Mouse (Mus musculus) MN1 (cell line): ENCODE data around the gene Emilin1.
A peak's percentile ranks its signal among the peaks of the same experiment; 100 is the strongest.

Source experiments
- DNase-seq: peaks from one replicate; pipeline ENCODE4 v3.0.0-alpha.2; 2016; ENCODE audit warnings: low spot score

Emilin1 gene

DNA sequence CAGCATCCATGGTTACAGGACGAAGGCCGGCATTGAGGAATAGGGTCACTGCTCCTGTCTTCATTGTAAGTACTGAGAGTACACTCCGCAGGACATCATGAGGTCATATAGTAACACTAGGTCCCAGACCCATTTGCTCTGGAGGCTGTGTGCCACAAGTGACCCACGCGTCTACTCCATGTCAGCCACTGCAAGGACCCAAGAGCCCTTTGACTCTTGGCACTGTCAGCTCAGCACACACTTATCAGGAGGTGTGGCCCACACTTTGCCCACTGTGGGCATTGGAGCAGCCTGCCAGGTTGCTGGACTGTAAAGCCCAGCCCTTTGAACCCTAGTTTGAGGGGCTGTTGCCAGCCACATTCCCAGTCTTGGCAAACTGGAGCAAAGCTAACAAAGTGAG lies 12.0 kb downstream of the Emilin1 start:
- DNase-seq = no peak

GRCm38 (mm10) chr5:30926073-30926472 lies 12.9 kb downstream of the Emilin1 start:
- no peak for DNase-seq

- DNase-seq = no peak
Measured at GRCm38 (mm10) chr5:30927945-30928529, 14.8 kb downstream of the Emilin1 start.

- DNase-seq = peak; percentile 59
Measured at GRCm38 (mm10) chr5:30930121-30930520, 16.9 kb downstream of the Emilin1 start.

DNA sequence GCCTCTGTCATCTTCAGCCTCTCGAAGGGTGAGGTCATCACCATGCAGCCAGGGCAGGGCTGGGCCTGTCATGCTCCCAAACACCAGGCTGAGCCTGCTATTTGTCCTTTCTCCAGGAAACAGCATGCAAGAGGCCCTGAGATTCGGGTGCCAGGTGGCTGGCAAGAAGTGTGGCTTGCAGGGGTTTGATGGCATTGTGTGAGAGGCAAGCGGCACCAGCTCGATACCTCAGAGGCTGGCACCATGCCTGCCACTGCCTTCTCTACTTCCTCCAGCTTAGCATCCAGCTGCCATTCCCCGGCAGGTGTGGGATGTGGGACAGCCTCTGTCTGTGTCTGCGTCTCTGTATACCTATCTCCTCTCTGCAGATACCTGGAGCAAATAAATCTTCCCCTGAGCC lies 17.6 kb downstream of the Emilin1 start:
- DNase-seq = no peak

GRCm38 (mm10) chr5:30931378-30931777 lies 18.2 kb downstream of the Emilin1 start:
- DNase-seq = no peak

DNA sequence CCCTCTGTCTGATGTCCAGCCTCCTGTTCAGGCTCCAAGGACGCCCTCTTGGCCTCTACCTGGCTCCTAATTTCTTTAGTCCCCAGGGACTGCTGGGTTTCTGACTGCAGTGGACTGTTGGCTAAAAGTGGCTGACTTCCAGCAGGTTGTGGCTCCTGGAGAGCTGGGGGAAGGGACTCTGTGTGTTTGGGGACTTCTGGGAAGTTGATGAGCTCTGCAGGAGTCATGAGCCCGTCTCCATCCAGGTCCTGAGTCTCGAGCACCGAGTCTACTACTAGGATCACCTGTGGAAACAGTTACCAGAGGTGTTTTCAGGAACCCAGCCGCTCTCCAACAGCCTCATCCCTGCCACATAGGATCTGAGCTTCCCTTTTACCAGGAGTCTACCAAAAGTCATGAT lies 20.5 kb downstream of the Emilin1 start:
- no peak for DNase-seq

DNA sequence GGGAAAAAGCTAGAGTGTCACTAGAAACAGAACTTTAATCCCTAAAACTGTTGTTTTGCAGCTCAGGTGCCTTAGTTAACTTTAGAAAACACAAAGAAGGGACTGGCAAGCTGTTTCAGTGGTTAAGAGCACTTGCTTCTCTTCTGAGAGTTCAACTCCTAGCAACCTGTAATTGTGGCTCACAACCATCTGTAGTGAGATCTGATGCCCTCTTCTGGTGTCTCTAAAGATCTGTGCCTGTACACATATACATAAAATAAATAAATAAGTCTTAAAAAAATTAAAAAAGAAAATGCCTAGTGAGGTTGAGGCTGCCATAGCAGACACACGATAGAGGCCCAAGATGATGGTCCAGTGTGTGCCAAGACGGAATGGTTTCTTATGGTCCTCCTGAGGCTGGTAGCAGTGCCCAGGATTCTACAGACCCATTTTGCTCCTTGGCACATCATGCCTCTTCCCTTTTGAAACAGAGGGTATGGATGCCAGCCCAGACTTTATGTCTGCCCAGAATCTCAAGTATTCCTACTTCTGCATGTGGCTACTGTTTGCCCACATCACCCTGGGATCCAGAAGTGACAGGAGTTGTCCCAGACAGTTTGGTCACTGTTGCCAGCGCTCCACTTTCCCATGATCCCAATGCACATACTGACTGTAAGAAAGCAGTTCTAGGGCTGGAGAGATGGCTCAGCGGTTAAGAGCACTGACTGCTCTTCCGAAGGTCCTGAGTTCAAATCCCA lies 21.7 kb downstream of the Emilin1 start:
- DNase-seq = no peak

DNA sequence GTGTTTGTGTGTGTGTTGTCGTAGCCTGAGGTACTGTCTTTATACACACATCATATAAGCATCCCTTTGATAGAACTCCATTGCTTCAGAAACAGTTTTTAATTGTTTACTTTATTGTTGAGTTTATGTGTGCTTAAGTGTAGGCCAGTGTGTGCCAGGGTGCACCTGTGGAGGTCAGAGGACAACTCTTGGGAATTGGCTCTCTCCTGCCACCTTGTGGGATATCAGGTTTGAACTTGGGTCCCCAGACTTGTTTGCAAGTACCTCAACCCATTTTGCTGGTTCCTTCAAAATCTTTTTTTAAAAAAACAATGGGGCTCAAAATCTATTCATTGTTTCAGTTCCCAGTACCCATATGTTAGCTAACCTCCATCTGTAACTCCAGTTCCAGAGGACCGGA lies 29.8 kb downstream of the Emilin1 start:
- peak; percentile 32 for DNase-seq

- DNase-seq = no peak
Measured at GRCm38 (mm10) chr5:30944344-30944743, 31.1 kb downstream of the Emilin1 start.

GRCm38 (mm10) chr5:30944956-30945781 lies 32.0 kb downstream of the Emilin1 start, which contains the start of gene Cgref1:
Cgref1 (minus strand) TSS chr5:30945591.
- DNase-seq = peak; percentile 78

DNA sequence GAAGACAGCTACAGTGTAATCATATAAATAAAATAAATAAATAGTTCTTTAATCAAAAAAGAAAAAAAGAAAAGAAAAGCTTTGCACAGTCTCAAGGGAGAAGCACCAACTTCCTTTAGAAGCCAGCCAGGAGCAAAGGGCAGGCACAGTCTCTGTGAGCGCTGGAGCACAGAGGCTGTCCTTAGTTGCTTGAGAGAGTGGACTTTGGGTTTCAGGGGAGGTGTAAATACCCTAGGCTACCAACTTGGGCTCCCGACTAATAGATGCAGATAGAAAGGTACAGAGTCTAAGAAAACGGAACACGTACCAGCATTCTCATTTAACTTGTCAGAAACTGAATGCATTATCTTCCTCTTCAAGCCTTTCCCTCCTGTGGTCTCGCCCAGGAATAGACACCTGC lies 35.4 kb downstream of the Emilin1 start:
- DNase-seq = no peak

DNA sequence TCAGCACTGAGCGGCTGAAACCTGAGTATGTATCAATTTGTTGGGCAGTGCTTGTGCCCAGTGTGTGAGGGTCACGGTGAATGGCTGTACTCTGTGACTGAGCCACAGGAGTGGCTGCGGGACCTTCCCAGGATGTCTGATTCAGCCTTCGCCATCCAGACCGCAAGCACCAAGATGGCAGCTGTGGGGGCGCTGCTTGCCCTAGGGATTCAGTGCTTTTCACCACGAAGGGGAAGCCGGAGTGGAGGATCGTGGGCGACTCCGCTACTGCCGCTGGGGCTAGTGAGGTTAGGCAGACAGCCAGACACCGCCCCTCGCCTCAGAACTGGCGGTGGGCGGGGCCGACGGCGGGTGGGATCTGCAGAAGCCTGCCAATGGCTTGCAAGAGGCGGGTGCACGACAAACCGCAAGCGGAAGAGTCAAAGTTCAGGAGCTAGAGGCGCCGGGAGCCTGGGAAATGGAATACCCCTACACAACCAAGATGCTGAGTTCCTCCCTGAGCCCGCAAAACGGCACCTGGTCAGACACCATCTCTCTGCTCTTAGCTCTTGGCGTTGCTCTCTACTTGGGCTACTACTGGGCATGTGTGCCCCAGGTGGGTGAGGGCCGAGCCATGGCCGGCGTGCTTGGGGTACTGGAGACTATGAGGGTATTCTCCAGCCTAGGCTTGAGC lies 36.6 kb downstream of the Emilin1 start:
- DNase-seq = peak; percentile 85

DNA sequence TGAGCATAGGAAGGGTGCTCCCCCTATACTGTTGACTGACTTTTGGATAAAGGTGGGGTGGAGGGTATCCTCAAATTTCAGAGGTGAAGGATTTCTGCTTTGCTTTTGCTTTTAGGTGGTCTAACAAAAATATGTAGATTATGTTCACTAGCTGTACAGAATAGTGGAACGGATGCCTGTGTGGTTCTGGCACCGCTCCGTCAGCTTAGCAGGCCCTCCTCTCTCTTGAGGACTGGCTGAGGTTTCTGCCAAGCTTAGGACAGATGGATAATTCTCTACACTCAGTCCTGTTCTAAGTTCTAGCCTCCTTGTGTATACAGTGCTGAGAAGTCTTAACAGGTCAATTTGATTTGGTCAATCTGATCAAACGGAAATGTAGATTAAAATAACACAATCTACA lies 37.2 kb downstream of the Emilin1 start:
- no peak for DNase-seq

DNA sequence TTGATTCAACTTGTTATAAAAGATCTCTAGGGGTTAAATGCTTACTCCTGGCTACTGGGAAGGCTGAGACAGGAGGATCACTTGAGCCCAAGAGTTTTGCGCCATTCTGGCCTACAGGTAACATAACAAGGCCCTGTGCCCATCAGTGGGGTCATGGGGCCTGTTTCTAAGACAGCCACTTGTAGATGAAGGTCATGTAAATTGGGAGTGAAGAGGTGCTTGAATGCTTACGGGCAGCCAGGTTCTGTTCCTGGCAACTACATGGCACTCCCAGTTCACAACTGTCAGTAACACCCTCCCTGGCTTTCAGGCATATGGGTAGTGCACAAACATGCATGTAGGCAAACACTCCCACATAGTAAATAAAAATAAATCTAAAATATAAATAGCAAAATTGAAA lies 37.7 kb downstream of the Emilin1 start:
- DNase-seq = no peak

GRCm38 (mm10) chr5:30951706-30952105 lies 38.5 kb downstream of the Emilin1 start:
- DNase-seq = no peak

DNA sequence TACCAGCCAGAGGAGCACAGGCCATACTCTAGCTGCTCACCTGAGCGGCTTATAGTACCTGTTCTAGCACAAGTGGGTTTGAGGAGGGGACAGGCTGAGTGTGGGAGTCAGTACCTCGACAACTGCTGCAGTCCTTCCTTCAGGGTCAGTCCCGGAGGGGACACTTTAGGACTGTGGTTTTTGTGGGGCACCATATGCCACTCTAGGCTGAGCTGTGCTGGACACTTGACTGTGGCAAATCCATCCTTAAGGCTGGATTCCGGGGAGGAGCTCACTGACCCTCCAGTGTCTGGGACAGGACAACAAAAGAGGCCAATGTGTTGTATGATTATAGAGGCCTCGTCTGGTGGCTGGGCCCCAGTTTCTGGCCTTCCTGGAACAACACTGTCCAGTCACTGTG lies 39.3 kb downstream of the Emilin1 start:
- no peak for DNase-seq

GRCm38 (mm10) chr5:30954065-30954464 lies 40.9 kb downstream of the Emilin1 start:
- no peak for DNase-seq

DNA sequence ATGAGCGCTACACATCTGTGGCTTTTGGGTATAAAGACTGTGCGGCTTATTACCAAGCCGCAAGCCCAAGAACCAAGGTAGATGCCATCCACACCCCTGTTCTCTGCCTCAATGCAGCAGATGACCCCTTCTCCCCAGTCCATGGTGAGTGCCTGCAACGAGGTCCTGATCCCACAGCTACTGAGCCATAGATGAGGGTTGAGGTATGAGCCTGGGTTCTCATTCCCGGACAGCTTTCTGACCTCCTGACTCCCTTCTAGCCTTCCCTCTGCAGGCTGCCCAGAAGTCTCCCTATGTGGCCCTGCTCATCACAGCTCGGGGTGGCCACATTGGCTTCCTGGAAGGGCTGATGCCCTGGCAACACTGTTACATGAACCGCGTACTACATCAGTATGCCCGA lies 41.4 kb downstream of the Emilin1 start:
- DNase-seq = no peak

DNA sequence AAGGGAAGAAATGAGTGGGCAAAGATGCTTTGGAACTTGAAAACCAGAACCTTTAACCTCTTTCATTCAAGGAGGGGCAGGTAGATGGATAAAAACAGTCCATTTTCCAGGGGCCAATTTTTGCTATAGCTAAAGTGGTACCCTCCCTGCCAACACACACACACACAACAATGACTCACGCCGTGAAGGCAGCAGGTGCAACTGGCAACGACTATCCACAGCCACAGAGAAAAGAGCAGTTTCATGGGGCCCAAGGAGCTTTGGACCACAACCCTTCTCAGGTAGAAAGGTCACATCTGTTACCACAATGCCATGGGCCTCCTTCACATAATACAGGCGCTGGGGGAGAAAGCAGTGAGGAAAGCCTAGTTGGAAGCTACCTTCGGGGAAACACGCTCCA lies 42.5 kb downstream of the Emilin1 start:
- no peak for DNase-seq

- no peak for DNase-seq
Measured at GRCm38 (mm10) chr5:30957891-30958290, 44.7 kb downstream of the Emilin1 start.

DNA sequence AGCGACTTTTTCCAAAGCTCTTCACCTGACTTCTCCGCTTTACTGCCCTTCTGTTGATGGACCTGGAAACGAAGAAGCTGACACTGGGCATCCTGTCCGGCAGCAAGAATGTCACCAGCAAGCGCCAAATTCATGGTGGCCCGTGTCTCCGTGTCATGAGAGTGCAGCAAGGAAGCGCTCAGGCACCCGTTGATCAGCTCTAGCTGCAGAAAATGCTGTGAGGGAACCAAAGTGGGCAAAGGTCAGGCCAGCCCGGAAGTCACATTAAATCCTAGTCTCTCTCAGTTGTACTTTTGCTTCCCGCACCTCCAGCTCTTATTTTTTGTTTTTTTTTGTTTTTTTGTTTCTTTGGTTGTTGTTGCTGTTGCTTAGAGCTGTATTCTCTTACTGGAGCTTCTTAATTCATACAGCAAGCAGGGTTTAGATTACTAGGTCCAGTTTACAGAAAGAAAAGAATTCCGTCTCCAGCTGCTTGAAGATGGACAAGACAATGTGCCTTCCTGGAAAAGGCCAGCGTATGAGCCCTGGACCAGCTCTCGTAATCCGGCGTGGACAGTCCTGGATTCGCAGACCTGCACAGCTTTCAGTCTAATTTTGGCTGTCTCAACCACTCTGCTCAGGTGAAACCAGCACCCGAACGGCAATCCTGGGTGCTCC lies 46.1 kb downstream of the Emilin1 start:
- DNase-seq = peak; percentile 21
